Mouse (Mus musculus): ENCODE results near the gene Pacrg. TPM values are rescaled to one million over a fixed set of nuclear protein-coding genes. Genes with fewer than 3 reads are reported as not detected.

Gene Pacrg
- polyA plus RNA-seq, 1 experiment from 2014 or later, result 0.89 TPM

DNA sequence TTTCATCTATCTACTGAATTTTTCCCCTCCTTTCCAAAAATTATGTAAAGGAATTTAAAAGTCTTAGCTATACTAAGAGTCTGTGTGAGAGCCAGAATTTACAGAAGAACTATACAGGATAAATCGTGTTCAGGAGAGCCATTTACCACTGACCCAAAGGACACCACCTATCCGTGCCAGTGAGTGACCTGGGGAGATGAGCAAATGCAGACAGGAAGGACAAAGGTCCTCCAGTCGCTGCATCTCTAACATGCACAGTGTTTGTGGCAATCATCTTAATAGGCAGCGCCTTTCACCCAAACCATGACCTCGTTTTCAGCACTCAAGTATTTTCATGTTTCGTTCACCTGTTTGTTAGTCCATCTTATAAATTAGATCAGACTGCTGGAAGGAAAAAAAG lies 105.4 kb downstream of the Pacrg start:
- no peaks in the 10 kb centered on the region for H3K36me3 ChIP-seq (ENCODE audit: control insufficient read depth, insufficient read depth, low read length)
- DNase-seq (ENCODE audit: low spot score) (no peak), ATAC-seq (ENCODE audit: low FRiP score, low TSS enrichment) (no peak)
- no peak overlapping the region for H3K27ac ChIP-seq (replicated peaks)
- no peak for TF ChIP-seq EP300 (optimal IDR thresholded peaks at IDR 0.05)
- no peak for TF ChIP-seq CTCF (IDR thresholded peaks at IDR 0.05; ENCODE audit: low read depth)
- H3K27me3 ChIP-seq (ENCODE audit: control insufficient read depth, insufficient read depth, low read length), result no peaks in the 10 kb centered on the region
- no peaks in the 10 kb centered on the region for H3K4me1 ChIP-seq (replicated peaks; ENCODE audit: control insufficient read depth, insufficient read depth)
- no peaks in the 10 kb centered on the region for H3K9me3 ChIP-seq (ENCODE audit: control insufficient read depth, low read length)
- H3K4me2 ChIP-seq (replicated peaks; ENCODE audit: low read depth), result no peak overlapping the region
- 82% methylated on average over 6 of the region's 6 CpGs for WGBS
- H3K4me3 ChIP-seq (ENCODE audit: low read depth, low read length), result no peak overlapping the region
- no peak overlapping the region for H3K9ac ChIP-seq (ENCODE audit: low read length)

DNA sequence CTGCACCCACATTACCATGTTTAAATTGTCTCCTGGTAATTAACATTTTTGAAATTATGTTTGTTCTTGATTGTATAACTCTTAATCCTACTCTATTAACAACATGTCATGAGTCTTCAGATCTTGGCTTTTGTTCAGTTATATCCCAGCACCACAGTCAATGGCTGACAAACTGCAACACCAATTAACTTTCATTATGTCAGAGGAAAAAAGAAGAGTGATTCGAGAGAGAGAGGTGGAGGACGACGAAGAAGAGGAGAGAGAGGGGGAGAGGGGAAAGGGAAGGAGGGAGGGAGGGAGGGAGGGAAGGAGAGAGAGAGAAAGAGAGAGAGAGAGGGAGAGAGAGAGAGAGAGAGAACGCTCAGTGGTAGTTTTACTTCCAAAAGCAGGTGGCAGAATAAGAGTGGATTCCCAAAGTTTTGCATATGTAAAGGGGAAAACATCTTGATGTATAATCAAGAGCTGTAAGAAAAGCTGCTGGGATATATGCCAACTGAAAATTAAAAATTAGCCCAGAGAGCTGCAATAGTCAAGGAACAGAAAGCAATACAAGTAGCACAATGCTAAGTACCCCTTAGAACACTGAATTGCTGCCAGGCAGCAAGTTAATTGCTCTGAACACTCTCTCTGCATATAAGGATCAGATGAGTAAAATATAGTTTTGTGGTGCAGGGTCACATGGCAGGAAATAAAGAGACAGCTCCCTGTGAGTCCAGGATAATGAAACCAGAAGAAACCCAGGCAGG lies 107.6 kb downstream of the Pacrg start:
- no peak for TF ChIP-seq CTCF (IDR thresholded peaks at IDR 0.05; ENCODE audit: low read depth)
- no peak for TF ChIP-seq EP300 (optimal IDR thresholded peaks at IDR 0.05)
- Histone ChIP-seq H3K4me1 (replicated peaks; ENCODE audit: control insufficient read depth, insufficient read depth) (no peaks in the 10 kb centered on the region), H3K27ac (replicated peaks) (no peak overlapping the region), H3K4me2 (replicated peaks; ENCODE audit: low read depth) (no peak overlapping the region), H3K36me3 (ENCODE audit: control insufficient read depth, insufficient read depth, low read length) (no peaks in the 10 kb centered on the region), H3K4me3 (ENCODE audit: low read depth, low read length) (no peak overlapping the region), H3K9ac (ENCODE audit: low read length) (no peak overlapping the region), H3K9me3 (ENCODE audit: control insufficient read depth, low read length) (no peaks in the 10 kb centered on the region), H3K27me3 (ENCODE audit: control insufficient read depth, insufficient read depth, low read length) (no peaks in the 10 kb centered on the region)
- WGBS, result 29% methylated on average over 4 of the region's 4 CpGs
- ATAC-seq (ENCODE audit: low FRiP score, low TSS enrichment) (no peak), DNase-seq (ENCODE audit: low spot score) (no peak)

DNA sequence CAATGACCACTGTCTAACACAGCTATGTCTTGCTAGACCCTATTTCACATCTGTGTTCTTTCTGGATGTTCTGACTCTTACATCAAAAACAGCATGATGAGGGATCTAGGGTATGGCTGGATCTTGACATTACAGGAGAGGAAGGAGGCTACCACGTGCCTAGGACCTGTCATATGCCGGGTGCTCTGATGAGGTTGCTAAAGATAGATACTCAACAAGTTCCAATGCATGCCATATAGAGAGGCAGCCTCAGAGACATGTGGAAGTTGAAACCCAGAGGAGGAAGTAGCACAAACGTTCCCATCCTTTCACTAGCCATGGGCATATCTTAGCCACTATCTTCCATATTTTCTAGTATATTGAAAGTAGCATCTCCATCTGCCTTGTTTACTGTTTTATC lies 115.3 kb downstream of the Pacrg start:
- Histone ChIP-seq H3K4me3 (ENCODE audit: low read depth, low read length) (no peak overlapping the region), H3K9me3 (ENCODE audit: control insufficient read depth, low read length) (no peaks in the 10 kb centered on the region), H3K9ac (ENCODE audit: low read length) (no peak overlapping the region), H3K27me3 (ENCODE audit: control insufficient read depth, insufficient read depth, low read length) (no peaks in the 10 kb centered on the region), H3K4me1 (replicated peaks; ENCODE audit: control insufficient read depth, insufficient read depth) (no peaks in the 10 kb centered on the region), H3K27ac (replicated peaks) (no peak overlapping the region), H3K36me3 (ENCODE audit: control insufficient read depth, insufficient read depth, low read length) (no peaks in the 10 kb centered on the region), H3K4me2 (replicated peaks; ENCODE audit: low read depth) (no peak overlapping the region)
- no peak for ATAC-seq (ENCODE audit: low FRiP score, low TSS enrichment)
- DNase-seq (ENCODE audit: low spot score), result no peak
- TF ChIP-seq EP300 (optimal IDR thresholded peaks at IDR 0.05) (no peak), CTCF (IDR thresholded peaks at IDR 0.05; ENCODE audit: low read depth) (no peak)
- WGBS, result 86% methylated on average over 3 of the region's 3 CpGs

DNA sequence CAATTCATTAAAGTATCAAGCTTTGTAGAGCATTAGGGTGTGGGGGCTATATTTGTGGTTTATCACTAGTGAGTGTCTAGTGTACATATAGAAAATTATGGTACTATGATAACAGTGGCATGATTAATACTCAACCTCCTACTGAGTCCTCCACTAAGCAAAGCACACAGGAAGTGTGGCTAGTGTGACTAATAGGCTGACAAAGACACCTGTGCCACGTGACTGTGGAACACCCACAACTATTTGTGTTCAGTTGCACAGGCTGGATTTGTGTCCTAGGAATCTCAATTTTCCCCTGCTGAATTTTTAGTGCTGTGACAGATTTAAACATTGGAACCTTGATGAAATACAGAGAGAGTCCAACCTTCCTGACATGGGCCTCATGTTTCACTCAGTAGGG lies 118.5 kb downstream of the Pacrg start:
- TF ChIP-seq CTCF (IDR thresholded peaks at IDR 0.05; ENCODE audit: low read depth), result no peak
- TF ChIP-seq EP300 (optimal IDR thresholded peaks at IDR 0.05), result no peak
- no peaks in the 10 kb centered on the region for H3K36me3 ChIP-seq (ENCODE audit: control insufficient read depth, insufficient read depth, low read length)
- H3K27ac ChIP-seq (replicated peaks), result no peak overlapping the region
- no peak overlapping the region for H3K9ac ChIP-seq (ENCODE audit: low read length)
- H3K9me3 ChIP-seq (ENCODE audit: control insufficient read depth, low read length), result no peaks in the 10 kb centered on the region
- no peaks in the 10 kb centered on the region for H3K4me1 ChIP-seq (replicated peaks; ENCODE audit: control insufficient read depth, insufficient read depth)
- DNase-seq (ENCODE audit: low spot score) (no peak), ATAC-seq (ENCODE audit: low FRiP score, low TSS enrichment) (peak; percentile 61; the same call in 1 of the 2 replicates)
- H3K4me2 ChIP-seq (replicated peaks; ENCODE audit: low read depth), result no peak overlapping the region
- no peak overlapping the region for H3K4me3 ChIP-seq (ENCODE audit: low read depth, low read length)
- 26% methylated on average over 1 of the region's 1 CpGs for WGBS
- H3K27me3 ChIP-seq (ENCODE audit: control insufficient read depth, insufficient read depth, low read length), result no peaks in the 10 kb centered on the region

DNA sequence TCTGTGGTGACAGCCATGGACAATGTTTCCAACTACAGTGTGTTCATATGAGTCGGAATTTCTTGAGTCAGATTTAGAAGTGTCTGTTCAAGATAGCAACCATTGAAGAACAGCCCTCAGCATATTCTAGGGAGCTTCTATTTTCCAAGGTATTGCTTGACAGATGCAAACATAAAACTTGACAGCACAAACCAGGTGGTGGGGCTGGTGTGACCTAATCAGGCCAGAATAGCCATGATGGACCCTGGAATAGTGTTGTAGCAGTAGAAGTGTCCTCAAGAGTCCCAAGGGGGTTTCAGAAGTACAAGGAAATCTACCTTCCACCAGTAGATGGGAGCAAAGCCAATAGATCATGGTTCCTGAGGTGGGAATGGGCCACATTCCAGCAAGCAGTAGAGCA lies 123.0 kb downstream of the Pacrg start:
- ATAC-seq (ENCODE audit: low FRiP score, low TSS enrichment), result no peak
- Histone ChIP-seq H3K27me3 (ENCODE audit: control insufficient read depth, insufficient read depth, low read length) (no peaks in the 10 kb centered on the region), H3K36me3 (ENCODE audit: control insufficient read depth, insufficient read depth, low read length) (no peaks in the 10 kb centered on the region), H3K4me1 (replicated peaks; ENCODE audit: control insufficient read depth, insufficient read depth) (no peaks in the 10 kb centered on the region), H3K9me3 (ENCODE audit: control insufficient read depth, low read length) (no peaks in the 10 kb centered on the region), H3K4me3 (ENCODE audit: low read depth, low read length) (no peak overlapping the region), H3K4me2 (replicated peaks; ENCODE audit: low read depth) (no peak overlapping the region), H3K27ac (replicated peaks) (no peak overlapping the region), H3K9ac (ENCODE audit: low read length) (no peak overlapping the region)
- DNase-seq (ENCODE audit: low spot score), result no peak
- TF ChIP-seq EP300 (optimal IDR thresholded peaks at IDR 0.05) (no peak), CTCF (IDR thresholded peaks at IDR 0.05; ENCODE audit: low read depth) (no peak)
- WGBS, result 83% methylated on average over 1 of the region's 1 CpGs

DNA sequence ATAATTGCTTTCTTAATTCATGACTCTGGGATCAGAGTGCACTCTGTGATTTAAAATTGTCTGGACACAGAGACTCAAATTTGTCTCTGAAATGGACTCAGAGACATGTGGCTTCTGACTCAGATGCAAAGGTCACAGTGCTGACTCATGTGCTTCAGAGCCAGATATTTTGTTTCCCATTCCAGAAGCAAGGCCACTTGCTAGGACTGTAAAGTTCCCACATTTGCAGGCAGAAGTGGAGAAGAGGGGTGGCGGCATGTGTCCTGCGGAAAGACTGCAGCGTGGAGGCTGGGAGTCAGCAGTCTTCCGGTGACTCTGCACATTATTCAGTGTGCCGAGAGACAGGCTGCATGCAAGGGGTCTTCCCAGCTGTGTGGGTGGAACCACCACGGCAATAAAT lies 137.3 kb downstream of the Pacrg start:
- no peak overlapping the region for H3K4me2 ChIP-seq (replicated peaks; ENCODE audit: low read depth)
- H3K9ac ChIP-seq (ENCODE audit: low read length), result no peak overlapping the region
- no peaks in the 10 kb centered on the region for H3K27me3 ChIP-seq (ENCODE audit: control insufficient read depth, insufficient read depth, low read length)
- H3K4me3 ChIP-seq (ENCODE audit: low read depth, low read length), result no peak overlapping the region
- TF ChIP-seq EP300 (optimal IDR thresholded peaks at IDR 0.05), result no peak
- TF ChIP-seq CTCF (IDR thresholded peaks at IDR 0.05; ENCODE audit: low read depth), result no peak
- no peak overlapping the region for H3K27ac ChIP-seq (replicated peaks)
- no peak for DNase-seq (ENCODE audit: low spot score)
- no peaks in the 10 kb centered on the region for H3K9me3 ChIP-seq (ENCODE audit: control insufficient read depth, low read length)
- WGBS, result 58% methylated on average over 6 of the region's 6 CpGs
- no peaks in the 10 kb centered on the region for H3K4me1 ChIP-seq (replicated peaks; ENCODE audit: control insufficient read depth, insufficient read depth)
- no peaks in the 10 kb centered on the region for H3K36me3 ChIP-seq (ENCODE audit: control insufficient read depth, insufficient read depth, low read length)
- no peak for ATAC-seq (ENCODE audit: low FRiP score, low TSS enrichment)

Data from stomach, postnatal 0 days (tissue).